Mouse (Mus musculus) heart, embryonic 14.5 days (tissue): Measurements from ENCODE around the gene Ndufa8. TPM values are rescaled to one million over a fixed set of nuclear protein-coding genes. Genes with fewer than 3 reads are reported as not detected.

Experiments used
- ATAC-seq: fragments of 200-750 bp; cut with Nextera tagmentation; 2 replicates; pipeline ENCODE4 v1.8.0; 2017; ENCODE audit warnings: low read depth, moderate TSS enrichment; ENCODE audit not compliant: insufficient number of reproducible peaks, insufficient read depth, low FRiP score
- H3K27ac ChIP-seq, 2 experiments: fragments of 200-500 bp in 1 of 2; fragments of 300-500 bp in 1 of 2; sonication (generic) in 1 of 2; replicated peaks in 1 of 2; 2 replicates each; pipeline ENCODE4 v1.5.1; 2012 to 2014; ENCODE audit warnings: low read depth in 2 of 2, low read length in 2 of 2, control low read depth in 1 of 2, mild to moderate bottlenecking in 1 of 2, mixed read lengths in 1 of 2; ENCODE audit not compliant: control insufficient read depth in 1 of 2, insufficient read depth in 1 of 2
- H3K27me3 ChIP-seq: fragments of 300-500 bp; sonication (generic); 2 replicates; pipeline ENCODE4 v1.6.1; 2014; ENCODE audit warnings: mild to moderate bottlenecking, low read length, control low read depth; ENCODE audit not compliant: control insufficient read depth, insufficient read depth
- H3K36me3 ChIP-seq: fragments of 300-500 bp; sonication (generic); 2 replicates; pipeline ENCODE4 v1.6.1; 2014; ENCODE audit warnings: mild to moderate bottlenecking, control low read depth, low read length, mixed read lengths; ENCODE audit not compliant: control insufficient read depth, insufficient read depth
- H3K4me1 ChIP-seq, 2 experiments: fragments of 200-500 bp in 1 of 2; fragments of 300-500 bp in 1 of 2; sonication (generic) in 1 of 2; 2 replicates each; pipeline ENCODE4 v1.6.1; 2012 to 2014; ENCODE audit warnings: low read length in 2 of 2, control low read depth in 1 of 2, mixed read lengths in 1 of 2; ENCODE audit not compliant: control insufficient read depth in 2 of 2, insufficient read depth in 2 of 2
- H3K4me2 ChIP-seq: fragments of 300-500 bp; sonication (generic); 2 replicates; pipeline ENCODE4 v1.6.1; 2014; ENCODE audit warnings: mild to moderate bottlenecking, low read length
- H3K4me3 ChIP-seq, 2 experiments: fragments of 200-500 bp in 1 of 2; fragments of 300-500 bp in 1 of 2; sonication (generic) in 1 of 2; 2 replicates each; pipeline ENCODE4 v1.5.1; 2012 to 2014; ENCODE audit warnings: low read length in 2 of 2, mild to moderate bottlenecking in 2 of 2, control low read depth in 1 of 2, low read depth in 1 of 2, moderate library complexity in 1 of 2; ENCODE audit not compliant: control insufficient read depth in 1 of 2, insufficient read depth in 1 of 2
- H3K9ac ChIP-seq: fragments of 300-500 bp; sonication (generic); 2 replicates; pipeline ENCODE4 v1.6.1; 2014; ENCODE audit warnings: mild to moderate bottlenecking, low read length
- H3K9me3 ChIP-seq: fragments of 300-500 bp; sonication (generic); 2 replicates; pipeline ENCODE4 v1.6.1; 2016; ENCODE audit warnings: low read length, control low read depth; ENCODE audit not compliant: control insufficient read depth
- WGBS: fragments of 180-500 bp; shearing (Covaris S2); extraction: QIAGEN DNeasy Blood & Tissue Kit; methylation state at CpG from one replicate; pipeline ENCODE4 v1.1.7; 2014; 5-methylcytosine and 5-hydroxymethylcytosine counted together
- polyA plus RNA-seq: library from polyadenylated mRNA; unstranded; fragments of >200 nt; fragmentation: Nextera tagmentation; extraction: Ambion mirVana; gene quantifications from 2 replicates; pipeline ENCODE4 v1.2.1, GENCODE M21; 2014

Gene Ndufa8
- polyA plus RNA-seq, 1 experiment from 2014 or later = 464 TPM

DNA sequence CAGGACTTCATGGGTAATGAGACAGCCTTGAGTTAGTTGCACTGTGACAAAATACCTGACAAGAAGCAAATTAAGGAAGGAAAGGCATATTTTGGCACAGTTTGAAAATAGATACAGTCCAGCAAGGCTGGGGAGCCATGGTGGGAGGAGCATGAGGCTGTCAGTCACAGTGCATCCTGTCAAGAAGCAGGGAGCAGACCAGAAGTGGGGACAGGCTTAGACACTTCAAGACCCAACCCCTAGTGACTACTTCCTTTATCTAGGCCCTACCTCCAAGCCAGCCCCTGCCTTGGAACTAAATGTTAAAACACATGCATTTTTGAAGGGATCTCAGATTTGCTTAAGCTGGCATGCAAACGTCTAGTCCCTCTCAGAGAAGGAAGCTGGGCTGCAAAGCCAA lies 48.8 kb downstream of the Ndufa8 start:
- Histone ChIP-seq H3K27ac (no peak overlapping the region), H3K36me3 (no peaks in the 10 kb centered on the region), H3K4me2 (no peak overlapping the region), H3K4me3 (no peak overlapping the region), H3K4me1 (0 out of 4 replicates have a peak, but pooled peaks cover 0 to 6% of the 10 kb centered on the region in 2 experiments), H3K27me3 (peaks cover 12% of the 10 kb centered on the region; the same call in 1 of the 2 replicates), H3K9ac (no peak overlapping the region), H3K9me3 (no peaks in the 10 kb centered on the region)
- ATAC-seq = no peak
- 39% methylated on average over 1 of the region's 1 CpGs for WGBS

DNA sequence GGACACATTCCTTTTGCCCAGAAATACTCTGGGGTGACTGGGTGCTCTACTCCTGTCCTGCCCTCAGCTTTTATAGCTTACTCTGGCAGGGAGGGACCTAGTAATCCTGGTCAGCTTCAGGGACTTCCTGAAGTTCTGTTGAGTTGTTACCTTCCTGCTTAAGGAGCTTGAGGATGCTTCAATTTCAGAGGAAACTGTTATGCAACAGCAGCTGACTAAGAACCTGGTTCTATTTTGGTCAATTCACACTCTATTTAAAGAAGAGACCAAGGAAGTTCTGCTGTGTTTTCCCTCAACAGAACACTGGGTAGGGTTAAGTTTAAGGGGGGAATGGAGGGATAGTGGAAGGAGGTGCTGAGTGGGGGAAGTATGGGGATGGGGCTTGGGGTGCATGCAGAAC lies 50.0 kb downstream of the Ndufa8 start:
- H3K27ac ChIP-seq = no peak overlapping the region
- peaks cover 5 to 15% of the 10 kb centered on the region in 2 experiments; a peak in 3 of 4 replicates for H3K4me1 ChIP-seq
- peaks cover 6% of the 10 kb centered on the region; the same call in 1 of the 2 replicates for H3K27me3 ChIP-seq
- H3K4me2 ChIP-seq = no peak overlapping the region
- no peak overlapping the region for H3K4me3 ChIP-seq
- H3K9me3 ChIP-seq = no peaks in the 10 kb centered on the region
- no peaks in the 10 kb centered on the region for H3K36me3 ChIP-seq
- no peak overlapping the region for H3K9ac ChIP-seq
- ATAC-seq = no peak

DNA sequence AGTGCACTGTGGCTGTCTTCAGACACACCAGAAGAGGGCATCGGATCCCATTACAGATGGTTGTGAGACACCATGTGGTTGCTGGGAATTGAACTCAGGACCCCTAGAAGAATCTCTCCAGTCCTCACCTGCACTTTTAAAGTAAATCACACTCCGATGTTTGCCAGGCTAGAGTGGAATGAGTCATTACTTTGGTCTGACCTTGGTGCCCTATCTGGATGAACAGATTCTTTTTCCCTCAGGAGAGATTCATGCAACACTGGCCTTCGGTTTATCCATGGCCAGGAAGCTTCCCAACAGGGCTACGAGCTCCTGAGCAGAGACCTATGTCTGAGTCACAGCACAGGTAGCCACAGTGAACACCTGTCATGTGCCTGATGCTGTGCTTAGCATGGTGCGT lies 50.8 kb downstream of the Ndufa8 start:
- no peaks in the 10 kb centered on the region for H3K36me3 ChIP-seq

DNA sequence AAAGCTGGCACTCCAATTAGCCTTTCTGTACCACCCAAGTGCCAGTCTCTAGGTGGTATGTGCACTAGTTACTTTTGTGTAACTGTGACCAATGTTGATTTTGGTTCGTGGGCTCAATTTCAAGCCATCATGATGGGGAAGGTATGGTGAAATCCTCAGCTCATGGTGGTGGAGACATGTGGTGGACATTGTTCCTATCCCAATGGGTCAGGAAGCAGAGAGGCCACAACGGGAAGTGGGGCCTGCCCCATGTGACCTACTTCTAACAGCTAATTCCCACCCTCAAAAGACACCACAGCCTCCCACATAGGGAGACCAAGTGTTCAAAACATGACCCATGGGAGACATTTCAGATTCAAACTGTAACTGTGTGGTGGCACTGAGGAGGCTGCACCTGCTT lies 52.5 kb downstream of the Ndufa8 start:
- H3K27ac ChIP-seq = no peak overlapping the region
- H3K4me3 ChIP-seq = no peak overlapping the region
- ATAC-seq = no peak
- peaks cover 9 to 19% of the 10 kb centered on the region in 2 experiments for H3K4me1 ChIP-seq
- H3K36me3 ChIP-seq = no peaks in the 10 kb centered on the region
- H3K27me3 ChIP-seq = no peaks in the 10 kb centered on the region
- whole genome bisulfite sequencing = 69% methylated on average over 2 of the region's 2 CpGs
- H3K9me3 ChIP-seq = no peaks in the 10 kb centered on the region
- H3K9ac ChIP-seq = no peak overlapping the region
- no peak overlapping the region for H3K4me2 ChIP-seq

More for the DNA sequence above, 50.8 kb downstream of the Ndufa8 start:
- ATAC-seq = no peak
- Histone ChIP-seq H3K9ac (no peak overlapping the region), H3K27me3 (no peaks in the 10 kb centered on the region), H3K4me2 (no peak overlapping the region), H3K4me1 (peaks cover 9 to 19% of the 10 kb centered on the region in 2 experiments), H3K27ac (no peak overlapping the region), H3K9me3 (no peaks in the 10 kb centered on the region), H3K4me3 (no peak overlapping the region)
- 79% methylated on average over 5 of the region's 5 CpGs for WGBS

DNA sequence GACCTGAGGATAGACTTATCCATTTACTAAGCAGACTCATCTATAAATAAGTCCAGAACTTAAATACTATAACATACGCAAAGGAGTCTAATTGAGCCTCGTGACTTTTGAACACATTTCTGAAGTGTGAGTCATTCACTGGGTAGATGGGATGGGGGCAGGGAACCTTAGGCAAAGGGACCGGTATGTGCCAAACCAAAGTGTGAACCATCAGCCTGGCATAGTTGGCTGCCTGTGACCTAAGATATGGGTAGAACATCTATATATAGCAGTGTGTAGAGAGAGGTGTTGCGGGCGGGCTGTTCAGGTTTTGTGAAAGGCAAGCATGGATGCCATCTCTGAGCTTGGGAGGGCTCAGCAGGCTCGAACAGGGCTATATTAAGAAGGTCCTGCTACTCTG lies 54.9 kb downstream of the Ndufa8 start:
- Histone ChIP-seq H3K4me1 (peaks cover 9 to 16% of the 10 kb centered on the region in 2 experiments), H3K36me3 (no peaks in the 10 kb centered on the region), H3K27ac (peak overlapping the region; percentile 20 to 78), H3K4me3 (no peak overlapping the region), H3K4me2 (no peak overlapping the region), H3K9ac (no peak overlapping the region), H3K27me3 (no peaks in the 10 kb centered on the region), H3K9me3 (no peaks in the 10 kb centered on the region)
- peak; percentile 75 for ATAC-seq
- 29% methylated on average over 6 of the region's 6 CpGs for WGBS

DNA sequence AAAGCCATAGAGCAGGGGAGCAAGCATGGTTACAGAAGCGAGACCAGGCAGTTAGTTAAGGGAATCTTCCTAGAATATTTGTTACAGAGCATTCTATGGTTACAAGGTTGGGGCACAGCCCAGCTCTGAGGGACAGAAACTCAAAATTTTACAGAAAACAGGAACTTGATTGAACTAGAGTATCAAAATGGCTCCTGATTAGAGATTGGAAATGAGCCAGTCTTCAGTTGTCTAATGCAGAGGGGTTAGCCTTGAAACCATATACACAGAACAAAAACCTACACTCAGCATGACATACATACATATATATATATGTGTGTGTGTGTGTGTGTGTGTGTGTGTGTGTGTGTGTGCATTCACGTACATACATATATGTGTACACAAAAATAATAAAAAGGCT lies 55.7 kb downstream of the Ndufa8 start:
- WGBS = 85% methylated on average over 2 of the region's 2 CpGs
- peak overlapping the region in 1 of 2 experiments; percentile 78; a peak in 2 of 4 replicates for H3K27ac ChIP-seq

DNA sequence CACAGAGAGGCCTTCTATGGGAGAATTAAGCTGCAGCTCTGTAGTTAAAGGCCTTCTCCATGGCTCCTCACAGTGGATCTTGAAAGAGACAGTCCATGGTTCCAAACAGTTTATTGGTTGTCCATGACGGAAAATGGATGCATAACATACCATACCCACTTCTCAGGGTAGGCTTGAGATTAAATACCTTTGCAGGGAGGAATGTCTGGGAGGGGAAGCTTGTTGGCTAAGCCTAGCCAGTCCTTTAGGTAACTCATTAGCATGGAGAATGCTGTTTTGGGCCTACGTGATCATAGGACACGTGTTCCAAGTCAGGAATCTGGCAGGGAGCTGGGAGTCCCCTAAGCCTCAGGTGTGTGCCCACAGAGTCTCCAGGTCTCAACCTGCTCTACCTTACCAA lies 56.9 kb downstream of the Ndufa8 start:
- ATAC-seq = no peak
- no peak overlapping the region for H3K4me2 ChIP-seq
- no peaks in the 10 kb centered on the region for H3K36me3 ChIP-seq
- peaks cover 13% of the 10 kb centered on the region for H3K27me3 ChIP-seq
- H3K27ac ChIP-seq = no peak overlapping the region
- 81% methylated on average over 3 of the region's 3 CpGs for WGBS
- no peak overlapping the region for H3K9ac ChIP-seq
- H3K9me3 ChIP-seq = no peaks in the 10 kb centered on the region
- no peak overlapping the region for H3K4me3 ChIP-seq
- peaks cover 9 to 16% of the 10 kb centered on the region in 2 experiments for H3K4me1 ChIP-seq

More for the DNA sequence above, 55.7 kb downstream of the Ndufa8 start:
- H3K27me3 ChIP-seq = peaks cover under 1% of the 10 kb centered on the region; the same call in 1 of the 2 replicates
- no peak overlapping the region for H3K4me2 ChIP-seq
- H3K9ac ChIP-seq = no peak overlapping the region
- peaks cover 9 to 16% of the 10 kb centered on the region in 2 experiments for H3K4me1 ChIP-seq
- H3K9me3 ChIP-seq = no peaks in the 10 kb centered on the region
- no peak for ATAC-seq
- H3K4me3 ChIP-seq = no peak overlapping the region
- H3K36me3 ChIP-seq = no peaks in the 10 kb centered on the region
